Mouse (Mus musculus): ENCODE measurements around the gene Sap30.

DNA sequence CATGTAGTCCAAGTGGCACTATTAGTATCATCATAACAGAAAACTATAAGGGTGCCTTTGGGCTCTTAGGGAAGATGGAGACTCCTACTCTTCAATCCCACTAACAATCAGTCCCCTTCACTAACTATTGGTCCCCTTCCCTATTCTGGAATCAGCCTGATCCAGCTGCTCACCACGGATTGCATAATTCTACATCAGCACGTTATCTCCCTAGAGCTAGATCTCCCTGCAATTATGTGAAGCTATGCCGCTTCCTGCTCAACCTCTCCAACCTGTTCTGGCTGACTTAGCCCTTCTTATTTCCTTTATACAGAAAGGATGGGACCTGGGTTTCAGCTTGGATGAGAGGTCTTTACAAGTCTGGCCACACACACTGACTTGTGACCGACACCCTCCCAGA is 44.4 kb downstream of the Sap30 start:
- TF ChIP-seq CTCF (IDR thresholded peaks at IDR 0.05; ENCODE audit: borderline replicate concordance, insufficient read depth, low read depth, low read length), result no peak
- no peak for TF ChIP-seq POLR2A (IDR thresholded peaks at IDR 0.05; ENCODE audit: borderline replicate concordance, insufficient read depth, low read length)

All from cerebellum, adult 2 months (tissue).